Mouse (Mus musculus) midbrain, postnatal 0 days (tissue): ENCODE results near the gene Mtmr12. TPM values are rescaled to one million over a fixed set of nuclear protein-coding genes. Genes with fewer than 3 reads are reported as not detected.

Experiments used
- ATAC-seq: fragments of 200-750 bp; cut with Nextera tagmentation; 2 replicates; pipeline ENCODE4 v1.8.0; 2017; ENCODE audit warnings: moderate number of reproducible peaks, mild to moderate bottlenecking, moderate TSS enrichment, moderate library complexity; ENCODE audit not compliant: low FRiP score
- DNase-seq: peaks from one replicate; pipeline ENCODE4 v3.0.0-alpha.2; 2015; ENCODE audit warnings: low spot score
- H3K27ac ChIP-seq: fragments of 300-500 bp; sonication (generic); 2 replicates; pipeline ENCODE4 v1.5.1; 2014; ENCODE audit warnings: low read depth, mild to moderate bottlenecking, low read length, mixed read lengths
- H3K27me3 ChIP-seq: fragments of 300-500 bp; sonication (generic); 2 replicates; pipeline ENCODE4 v1.6.1; 2014; ENCODE audit warnings: low read length, control low read depth, mixed read lengths; ENCODE audit not compliant: insufficient read depth
- H3K36me3 ChIP-seq: fragments of 300-500 bp; sonication (generic); 2 replicates; pipeline ENCODE4 v1.6.1; 2014; ENCODE audit warnings: low read length, control low read depth, mixed read lengths; ENCODE audit not compliant: insufficient read depth
- H3K4me1 ChIP-seq: fragments of 300-500 bp; sonication (generic); 2 replicates; pipeline ENCODE4 v1.6.1; 2014; ENCODE audit warnings: mild to moderate bottlenecking, control low read depth, antibody characterized with exemption, low read length, mixed read lengths; ENCODE audit not compliant: insufficient read depth
- H3K4me2 ChIP-seq: fragments of 300-500 bp; sonication (generic); 2 replicates; pipeline ENCODE4 v1.6.1; 2014; ENCODE audit warnings: low read depth, mild to moderate bottlenecking, low read length, mixed read lengths; ENCODE audit not compliant: poor library complexity, severe bottlenecking
- H3K4me3 ChIP-seq: fragments of 300-500 bp; sonication (generic); 2 replicates; pipeline ENCODE4 v1.5.1; 2014; ENCODE audit warnings: low read depth, mild to moderate bottlenecking, low read length, moderate library complexity
- H3K9ac ChIP-seq: fragments of 300-500 bp; sonication (generic); replicated peaks from 2 replicates; pipeline ENCODE4 v1.6.1; 2014; ENCODE audit warnings: mild to moderate bottlenecking, low read length, moderate library complexity, mixed read lengths; ENCODE audit not compliant: poor library complexity, severe bottlenecking
- H3K9me3 ChIP-seq: fragments of 300-500 bp; sonication (generic); 2 replicates; pipeline ENCODE4 v1.6.1; 2016; ENCODE audit warnings: low read length, control low read depth
- CTCF ChIP-seq: IDR thresholded peaks from 2 replicates; pipeline ENCODE4 v1.5.1; 2016; ENCODE audit warnings: antibody characterized with exemption, mild to moderate bottlenecking
- WGBS: fragments of 180-500 bp; shearing (Covaris S2); extraction: QIAGEN DNeasy Blood & Tissue Kit; methylation state at CpG from one replicate; pipeline ENCODE4 v1.1.7; 2014; 5-methylcytosine and 5-hydroxymethylcytosine counted together
- polyA plus RNA-seq: library from polyadenylated mRNA; unstranded; fragments of >200 nt; fragmentation: Nextera tagmentation; extraction: Ambion mirVana; gene quantifications from 2 replicates; pipeline ENCODE4 v1.2.1, GENCODE M21; 2015
- total RNA-seq: library from RNA; depleted of rRNA; stranded (reverse); fragments of >200 nt; gene quantifications from 2 replicates; pipeline ENCODE4 v1.2.3, GENCODE M21; 2014

Mtmr12 gene
- total and polyA plus RNA-seq, 2 experiments from 2014 or later: 4.8 to 10.4 TPM

DNA sequence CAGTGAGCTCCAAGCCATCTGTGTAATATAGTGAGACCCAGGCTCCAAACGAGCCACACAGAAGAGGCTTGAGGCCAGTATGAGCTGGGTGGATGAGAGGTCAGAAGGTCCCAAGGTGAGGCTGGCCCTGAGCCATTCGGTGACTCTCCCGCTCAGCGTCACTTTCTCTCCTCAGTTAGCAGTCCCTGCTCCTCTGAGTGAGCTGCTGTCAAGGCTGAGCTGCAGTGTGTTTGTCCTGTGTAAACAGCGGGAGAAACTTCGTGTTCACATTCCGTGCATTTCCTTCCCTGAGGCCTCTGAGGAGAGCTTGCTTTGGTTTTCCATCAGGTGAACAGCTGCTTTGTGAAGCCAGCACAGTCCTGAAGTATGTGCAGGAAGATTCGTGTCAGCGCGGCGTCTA lies 27.6 kb downstream of the Mtmr12 start:
- Histone ChIP-seq H3K4me3 (no peak overlapping the region), H3K36me3 (peaks cover 18% of the 10 kb centered on the region), H3K27ac (no peak overlapping the region), H3K27me3 (no peaks in the 10 kb centered on the region), H3K4me1 (0 out of 2 replicates have a peak, but pooled peaks cover 2% of the 10 kb centered on the region), H3K9ac (no peak overlapping the region), H3K4me2 (no peak overlapping the region), H3K9me3 (no peaks in the 10 kb centered on the region)
- 86% methylated on average over 11 of the region's 11 CpGs for WGBS
- TF ChIP-seq CTCF: no peak
- ATAC-seq (no peak), DNase-seq (no peak)

DNA sequence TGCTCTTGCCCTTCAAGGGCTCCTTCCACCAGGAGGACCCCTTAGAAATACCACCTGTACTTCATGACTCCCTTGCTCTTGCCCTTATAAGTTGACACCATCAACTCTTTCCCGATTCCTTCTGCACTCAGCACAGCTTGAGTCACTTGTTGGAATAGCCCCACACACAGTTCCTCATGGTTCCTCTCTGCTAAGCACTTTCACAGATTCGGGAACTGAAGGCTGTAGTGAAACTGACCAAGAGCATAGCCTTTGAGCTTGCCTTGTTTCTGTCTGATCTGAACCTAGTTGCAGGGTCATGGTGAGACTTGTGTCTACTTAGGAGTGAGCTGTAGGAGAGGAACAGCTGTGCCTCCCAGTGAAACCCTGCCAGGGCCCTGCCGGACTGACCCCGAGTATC lies 28.2 kb downstream of the Mtmr12 start:
- no peak for DNase-seq
- 80% methylated on average over 4 of the region's 4 CpGs for WGBS
- Histone ChIP-seq H3K4me3 (no peak overlapping the region), H3K36me3 (peaks cover 22% of the 10 kb centered on the region), H3K9ac (no peak overlapping the region), H3K4me1 (0 out of 2 replicates have a peak, but pooled peaks cover 2% of the 10 kb centered on the region), H3K27ac (no peak overlapping the region), H3K9me3 (no peaks in the 10 kb centered on the region), H3K27me3 (no peaks in the 10 kb centered on the region), H3K4me2 (no peak overlapping the region)
- no peak for TF ChIP-seq CTCF
- ATAC-seq: no peak

DNA sequence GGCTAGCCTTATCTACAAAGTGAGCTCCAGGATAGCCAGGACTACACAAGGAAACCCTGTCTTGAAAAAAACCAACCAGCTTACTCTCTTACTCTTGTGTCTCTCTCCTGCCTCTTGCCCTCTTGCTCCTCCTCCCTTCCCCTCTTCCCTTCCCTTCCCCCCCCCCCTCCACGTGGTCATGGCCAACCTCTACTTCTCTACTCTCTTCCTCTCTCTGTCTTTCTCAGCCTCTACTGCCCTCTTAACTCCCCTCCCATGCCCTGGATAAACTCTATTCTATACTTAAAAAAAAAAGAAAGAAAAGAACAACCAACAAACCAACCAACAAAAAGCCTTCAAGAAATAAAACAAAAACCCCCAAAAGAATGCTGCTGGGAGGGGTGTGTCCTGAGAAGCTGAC lies 30.7 kb downstream of the Mtmr12 start:
- H3K27me3 ChIP-seq: no peaks in the 10 kb centered on the region
- no peak overlapping the region for H3K27ac ChIP-seq
- no peaks in the 10 kb centered on the region for H3K9me3 ChIP-seq
- no peak for TF ChIP-seq CTCF
- 38% methylated on average over 1 of the region's 1 CpGs for WGBS
- H3K9ac ChIP-seq: no peak overlapping the region
- no peak overlapping the region for H3K4me3 ChIP-seq
- peaks cover 34% of the 10 kb centered on the region for H3K36me3 ChIP-seq
- H3K4me1 ChIP-seq: no peaks in the 10 kb centered on the region
- H3K4me2 ChIP-seq: no peak overlapping the region
- ATAC-seq (no peak), DNase-seq (no peak)

DNA sequence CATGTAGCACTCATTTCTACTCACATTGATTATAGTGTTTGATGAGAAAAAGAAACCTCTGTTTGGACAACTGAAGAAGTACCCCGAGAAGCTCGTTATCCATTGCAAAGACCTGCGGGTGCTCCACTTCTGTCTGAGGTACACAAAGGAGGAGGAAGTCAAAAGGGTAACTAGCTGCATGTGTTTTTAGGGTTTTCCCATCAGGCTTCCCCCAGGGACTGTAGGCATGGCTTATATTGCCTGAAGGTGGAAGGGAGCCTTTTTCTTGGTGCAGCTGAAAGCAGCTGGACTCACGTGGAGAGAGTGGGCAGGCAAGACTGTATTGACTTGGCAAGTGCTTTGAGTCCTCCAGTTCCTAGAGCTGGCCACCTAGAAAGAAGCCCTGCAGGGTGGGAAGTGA lies 31.2 kb downstream of the Mtmr12 start:
- WGBS: 70% methylated on average over 4 of the region's 4 CpGs
- no peak for ATAC-seq
- H3K4me2 ChIP-seq: no peak overlapping the region

DNA sequence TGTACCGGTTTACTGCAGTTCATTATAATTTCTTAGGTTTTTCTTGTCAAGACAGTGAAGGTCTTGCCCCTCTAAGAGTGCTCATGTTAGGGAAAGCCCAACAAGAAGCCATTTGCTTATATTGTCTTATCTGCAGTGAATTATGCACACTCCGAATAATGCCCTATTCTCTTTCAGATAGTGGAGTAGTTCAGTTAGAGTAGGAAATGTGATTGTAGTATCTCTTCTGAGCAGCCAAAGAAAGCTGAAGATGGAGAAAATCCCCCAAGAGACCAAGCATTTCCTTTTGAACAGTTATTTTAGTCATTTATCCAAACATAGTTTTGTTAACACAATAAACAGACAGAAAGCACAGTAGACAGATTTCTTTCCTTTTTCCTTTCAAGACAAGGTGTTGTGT lies 32.1 kb downstream of the Mtmr12 start:
- no peaks in the 10 kb centered on the region for H3K9me3 ChIP-seq
- H3K36me3 ChIP-seq: peaks cover 35% of the 10 kb centered on the region
- H3K4me1 ChIP-seq: no peaks in the 10 kb centered on the region
- H3K27me3 ChIP-seq: no peaks in the 10 kb centered on the region
- H3K4me3 ChIP-seq: no peak overlapping the region
- DNase-seq (no peak), ATAC-seq (no peak)
- H3K9ac ChIP-seq: no peak overlapping the region
- H3K4me2 ChIP-seq: no peak overlapping the region
- no peak overlapping the region for H3K27ac ChIP-seq
- WGBS: 95% methylated on average over 2 of the region's 2 CpGs
- no peak for TF ChIP-seq CTCF

More for the DNA sequence above, 31.2 kb downstream of the Mtmr12 start:
- H3K27me3 ChIP-seq: no peaks in the 10 kb centered on the region
- no peak for DNase-seq
- no peak overlapping the region for H3K4me3 ChIP-seq
- peaks cover 35% of the 10 kb centered on the region for H3K36me3 ChIP-seq
- no peak for TF ChIP-seq CTCF
- no peak overlapping the region for H3K9ac ChIP-seq
- H3K9me3 ChIP-seq: no peaks in the 10 kb centered on the region
- H3K4me1 ChIP-seq: no peaks in the 10 kb centered on the region
- no peak overlapping the region for H3K27ac ChIP-seq

DNA sequence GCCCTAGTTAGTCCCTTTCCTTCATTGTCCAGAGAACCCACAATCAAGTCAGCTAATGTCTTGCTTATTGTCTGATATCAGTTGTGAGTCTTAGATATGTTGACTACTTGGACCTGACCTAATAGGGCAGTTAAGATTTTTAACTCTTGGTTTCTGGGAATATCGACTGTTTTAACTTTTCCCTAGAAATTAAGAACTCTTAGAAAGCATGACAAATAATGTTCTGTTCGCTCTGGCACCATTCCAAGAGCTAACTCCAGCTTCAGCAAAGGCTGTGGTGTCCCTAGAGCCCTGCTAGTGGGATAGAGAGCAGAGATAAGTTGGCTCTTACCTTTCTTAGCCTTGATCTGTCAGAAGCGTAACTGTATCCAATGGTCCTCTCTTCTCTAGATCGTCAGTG lies 32.7 kb downstream of the Mtmr12 start:
- no peak for TF ChIP-seq CTCF
- DNase-seq (no peak), ATAC-seq (no peak)
- 74% methylated on average over 4 of the region's 4 CpGs for WGBS
- Histone ChIP-seq H3K9me3 (no peaks in the 10 kb centered on the region), H3K27ac (no peak overlapping the region), H3K4me2 (no peak overlapping the region), H3K27me3 (no peaks in the 10 kb centered on the region), H3K9ac (no peak overlapping the region), H3K36me3 (peaks cover 31% of the 10 kb centered on the region), H3K4me3 (no peak overlapping the region), H3K4me1 (no peaks in the 10 kb centered on the region)
